Mouse (Mus musculus): ENCODE results near the gene Cep41.

Cep41 gene

DNA sequence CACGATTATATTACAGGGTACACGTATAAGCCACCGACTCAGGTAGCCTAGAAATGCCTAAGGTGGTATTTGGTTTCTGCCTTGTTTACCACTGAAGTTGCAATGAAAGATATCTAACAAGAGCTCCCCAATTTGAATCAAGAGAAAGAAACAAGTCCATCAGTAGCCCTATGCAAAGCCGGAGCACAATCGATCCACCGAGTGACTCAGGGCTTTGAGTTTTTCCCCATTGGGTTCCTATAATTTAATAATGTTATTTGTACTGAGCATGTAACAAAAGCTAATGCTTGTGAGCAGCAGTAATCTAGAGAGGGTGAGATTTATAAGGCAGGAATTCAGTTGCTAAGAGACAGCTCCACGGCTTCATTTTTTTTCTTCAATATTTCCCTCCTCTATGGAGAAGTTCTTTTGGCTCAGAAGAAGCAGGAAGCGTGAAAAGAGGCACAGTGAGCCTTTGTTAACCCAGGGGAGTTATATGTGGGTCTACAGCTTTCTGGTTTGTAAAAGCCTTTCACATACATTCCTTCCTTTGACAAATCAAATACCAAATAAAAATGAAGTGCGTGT is 18.8 kb downstream of the Cep41 start:
- peak; percentile 88 for DNase-seq (ENCODE audit: inconsistent ontology term)

DNA sequence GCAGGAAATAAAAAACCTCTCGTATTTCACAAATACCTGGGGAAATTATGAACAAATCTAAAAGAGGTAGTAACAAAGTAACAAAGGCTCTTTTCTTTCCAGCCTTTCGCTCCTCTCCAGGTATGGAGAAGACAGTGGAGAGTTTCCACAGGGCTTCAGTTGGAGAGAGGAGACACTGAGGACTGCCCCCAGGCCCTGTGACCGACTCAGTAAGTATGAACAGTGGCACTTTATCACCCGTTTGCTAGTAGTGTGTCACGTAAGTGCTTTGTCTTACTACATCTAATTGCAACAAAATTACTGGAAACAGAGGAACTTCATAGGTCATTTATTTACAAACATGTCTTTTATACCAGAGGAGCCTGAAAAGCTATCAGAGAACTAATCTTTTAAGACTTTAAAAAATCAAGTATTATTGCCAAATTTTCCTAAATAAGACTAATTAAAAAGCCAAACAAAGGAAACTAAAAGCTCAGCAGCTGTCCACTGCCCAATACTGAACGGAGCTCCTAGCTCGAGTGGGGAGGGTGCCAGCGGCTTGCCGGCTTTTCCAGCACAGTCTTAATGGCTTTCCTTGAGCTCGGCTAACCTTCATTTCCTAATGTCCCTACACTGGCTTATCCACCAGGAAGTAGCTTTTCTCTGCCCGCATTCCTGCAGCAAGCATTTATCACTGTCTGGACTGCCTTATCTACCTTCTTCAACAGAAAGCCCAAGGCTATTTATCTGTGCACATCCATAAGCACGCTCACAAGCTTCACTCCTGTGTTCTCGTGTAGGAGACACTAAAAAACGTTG is 19.6 kb downstream of the Cep41 start:
- peak; percentile 77 for DNase-seq (ENCODE audit: inconsistent ontology term)

- DNase-seq (ENCODE audit: inconsistent ontology term), result no peak
Measured at GRCm38 (mm10) chr6:30671696-30672095, 21.9 kb downstream of the Cep41 start.

GRCm38 (mm10) chr6:30667585-30667984 is 26.0 kb downstream of the Cep41 start:
- DNase-seq (ENCODE audit: inconsistent ontology term), result peak; percentile 85

GRCm38 (mm10) chr6:30666043-30666442 is 27.5 kb downstream of the Cep41 start:
- DNase-seq (ENCODE audit: inconsistent ontology term), result peak; percentile 58

- no peak for DNase-seq (ENCODE audit: inconsistent ontology term)
Measured at GRCm38 (mm10) chr6:30665296-30665695, 28.3 kb downstream of the Cep41 start.

- peak; percentile 63 for DNase-seq (ENCODE audit: inconsistent ontology term)
Measured at GRCm38 (mm10) chr6:30664776-30665175, 28.8 kb downstream of the Cep41 start.

DNA sequence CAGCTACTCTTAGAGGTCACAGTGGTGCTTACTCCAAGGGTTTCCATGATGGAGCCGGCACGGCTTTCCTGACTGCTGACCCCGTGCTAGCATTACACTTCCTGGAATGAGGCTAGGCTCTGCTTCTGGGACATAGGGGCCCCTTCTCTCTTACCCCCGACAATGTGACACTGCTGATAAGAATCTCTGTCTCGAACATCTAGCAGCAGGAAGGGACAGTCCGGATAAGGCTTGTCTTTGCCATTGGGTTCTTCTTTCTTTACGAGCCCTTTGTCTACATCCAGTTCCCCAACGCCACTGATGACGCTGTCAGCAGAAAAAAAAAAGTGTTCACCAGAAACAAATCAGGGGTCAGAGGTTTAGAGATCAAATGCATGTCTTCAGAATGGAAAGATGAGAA is 34.9 kb downstream of the Cep41 start:
- no peak for DNase-seq (ENCODE audit: inconsistent ontology term)

- no peak for DNase-seq (ENCODE audit: inconsistent ontology term)
Measured at GRCm38 (mm10) chr6:30657279-30657678, 36.3 kb downstream of the Cep41 start.

DNA sequence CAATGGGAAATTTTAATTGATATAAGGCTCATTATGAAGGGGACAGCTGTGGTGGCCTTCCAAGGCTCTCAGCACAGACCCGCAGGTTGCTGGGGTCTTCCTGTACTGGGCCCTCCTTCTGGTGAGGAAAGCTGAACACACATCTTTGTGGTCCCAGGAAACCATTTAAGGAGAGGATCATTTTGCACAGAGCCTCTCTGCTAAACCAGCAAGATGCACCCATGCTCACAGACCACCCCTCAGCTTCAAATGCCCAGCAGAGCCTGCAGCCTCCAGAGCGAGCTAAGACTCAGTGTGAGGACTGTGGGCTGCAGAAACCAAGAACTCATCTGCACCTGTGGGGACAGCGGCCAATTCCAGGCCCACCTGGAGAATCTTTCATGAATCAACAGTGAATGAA is 38.6 kb downstream of the Cep41 start:
- no peak for DNase-seq (ENCODE audit: inconsistent ontology term)

DNA sequence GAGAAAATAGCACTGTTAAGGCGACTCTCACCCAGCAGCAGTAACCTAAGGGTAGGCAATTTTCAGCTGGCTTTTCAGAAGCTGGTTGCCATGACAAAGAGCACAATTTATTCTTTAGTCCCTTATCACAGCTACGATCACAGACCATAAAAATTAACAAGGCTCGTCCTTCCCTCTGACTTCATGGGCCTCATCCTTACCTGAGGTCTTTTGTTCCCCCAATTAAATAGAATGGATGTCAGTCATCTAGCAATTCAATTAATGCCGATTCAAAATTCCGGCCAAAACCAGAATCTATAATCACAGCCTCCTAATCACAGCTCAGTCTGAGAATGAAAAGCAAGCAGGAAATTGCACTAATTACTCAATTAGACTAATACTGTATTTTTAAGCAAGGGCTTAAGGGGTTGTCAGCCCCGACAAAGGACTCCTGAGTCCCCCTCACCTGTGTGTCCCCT is 39.1 kb downstream of the Cep41 start:
- DNase-seq (ENCODE audit: inconsistent ontology term), result no peak

- no peak for DNase-seq (ENCODE audit: inconsistent ontology term)
Measured at GRCm38 (mm10) chr6:30653518-30653917, 40.0 kb downstream of the Cep41 start.

DNA sequence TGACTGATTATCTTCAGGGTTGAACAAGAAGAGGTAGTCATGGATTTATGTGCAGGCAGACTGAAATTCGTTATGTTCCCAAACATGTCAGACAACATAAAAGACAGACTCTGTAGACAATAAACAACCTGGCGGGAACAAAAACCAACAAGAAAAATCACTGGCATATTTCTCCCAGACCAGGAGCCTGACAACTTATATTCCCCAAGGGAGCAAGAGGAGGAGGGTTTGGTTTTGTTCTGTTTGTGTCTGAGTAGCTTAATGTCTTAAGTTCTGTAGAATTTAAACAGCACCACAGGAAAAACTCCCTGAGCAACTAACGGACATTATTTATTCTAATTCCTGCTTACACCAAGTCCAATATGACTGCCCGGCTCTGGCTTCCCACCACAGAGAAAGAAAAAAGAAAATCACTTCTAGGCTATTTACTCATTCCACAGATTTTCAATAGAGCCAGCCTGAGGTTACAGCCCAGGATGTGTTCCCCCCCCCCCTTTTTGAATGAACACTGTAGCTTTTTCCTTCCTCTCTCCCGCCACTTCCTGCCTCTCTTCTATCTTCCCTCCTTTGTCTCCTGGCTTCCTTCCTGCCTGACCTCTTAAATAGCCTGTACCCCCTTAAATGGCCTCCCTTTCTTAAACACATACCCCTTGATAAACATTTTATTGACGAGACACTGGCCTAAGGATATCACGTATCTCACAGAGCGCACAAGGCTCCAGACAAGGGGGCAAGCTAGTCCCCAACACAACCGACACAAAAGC is 40.9 kb downstream of the Cep41 start:
- DNase-seq (ENCODE audit: inconsistent ontology term), result no peak

GRCm38 (mm10) chr6:30649651-30650296 is 43.8 kb downstream of the Cep41 start:
- no peak for DNase-seq (ENCODE audit: inconsistent ontology term)

DNA sequence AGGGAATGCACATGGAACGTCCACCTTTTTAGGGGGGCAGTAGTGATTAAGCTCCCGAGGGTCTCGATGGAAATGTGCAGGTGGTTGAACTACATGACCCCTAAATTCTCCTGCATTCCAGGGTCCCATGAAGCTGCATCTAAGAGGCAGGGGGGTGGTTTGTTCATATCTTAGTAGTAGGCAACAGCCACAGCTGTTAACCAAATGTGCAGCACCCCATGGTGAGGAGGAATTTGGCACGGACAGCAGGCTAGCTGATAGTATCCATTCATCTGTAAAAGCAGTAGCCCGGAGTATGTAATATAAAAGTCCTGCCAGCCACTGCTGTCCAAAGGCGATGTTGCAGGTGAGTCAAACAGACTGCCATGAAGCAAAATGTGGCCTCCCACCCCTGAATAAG is 48.2 kb downstream of the Cep41 start:
- no peak for DNase-seq (ENCODE audit: inconsistent ontology term)

DNA sequence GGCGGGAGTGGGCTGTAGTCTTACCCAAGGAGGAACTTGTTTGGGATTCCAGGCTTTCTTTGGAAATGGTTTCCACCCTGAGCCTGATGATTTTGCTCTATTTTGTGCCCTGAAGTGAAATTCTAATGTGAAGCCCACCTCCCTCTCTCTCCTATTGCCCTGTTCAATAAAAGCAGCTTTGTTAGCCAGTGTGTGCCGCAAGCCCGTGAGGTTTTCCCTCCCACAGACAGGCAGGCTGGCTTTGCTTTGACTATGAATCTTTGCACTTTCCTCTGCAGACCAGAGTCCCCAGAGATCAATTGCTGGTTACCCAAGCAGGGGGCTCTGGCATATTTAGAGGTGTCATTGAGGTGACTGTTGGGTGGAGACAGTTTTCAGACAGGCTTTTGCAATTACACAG is 49.1 kb downstream of the Cep41 start:
- DNase-seq (ENCODE audit: inconsistent ontology term), result no peak

DNA sequence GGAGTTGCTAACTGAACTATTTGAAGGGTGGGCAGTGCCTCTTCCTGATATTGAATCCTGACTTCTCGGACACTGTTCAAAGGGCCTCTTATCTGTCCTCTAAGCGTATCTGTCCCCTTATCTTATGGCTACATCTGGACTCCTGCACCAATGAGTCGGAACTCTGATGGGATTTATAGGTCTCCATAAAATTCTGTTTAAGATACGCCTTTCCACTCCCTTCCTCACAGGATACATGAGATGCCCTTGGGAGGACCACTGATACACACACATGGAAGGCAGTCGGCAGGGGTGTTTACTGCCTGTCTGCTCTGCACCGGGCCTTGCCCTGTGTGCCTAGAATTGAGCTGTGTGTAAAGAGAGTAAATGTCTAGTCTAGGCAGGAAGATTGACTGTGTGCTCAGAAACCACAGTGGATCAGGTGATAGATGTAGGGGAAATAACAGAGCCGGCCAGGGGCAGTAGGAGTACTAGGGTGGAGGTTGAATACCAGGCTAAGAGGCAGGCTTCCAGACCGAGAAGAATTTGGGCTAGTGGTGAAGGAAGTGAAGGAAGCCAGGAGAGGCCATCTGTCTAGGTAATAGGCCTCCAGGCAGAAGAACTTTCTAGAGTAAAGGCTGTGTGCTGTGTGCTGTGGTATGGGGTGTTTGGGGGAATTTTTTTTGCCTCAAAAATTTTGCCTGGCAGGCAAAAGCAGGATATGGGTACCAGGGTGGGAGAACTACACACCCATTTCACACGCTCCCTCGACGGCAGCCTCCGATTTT is 49.7 kb downstream of the Cep41 start:
- DNase-seq (ENCODE audit: inconsistent ontology term), result no peak

DNA sequence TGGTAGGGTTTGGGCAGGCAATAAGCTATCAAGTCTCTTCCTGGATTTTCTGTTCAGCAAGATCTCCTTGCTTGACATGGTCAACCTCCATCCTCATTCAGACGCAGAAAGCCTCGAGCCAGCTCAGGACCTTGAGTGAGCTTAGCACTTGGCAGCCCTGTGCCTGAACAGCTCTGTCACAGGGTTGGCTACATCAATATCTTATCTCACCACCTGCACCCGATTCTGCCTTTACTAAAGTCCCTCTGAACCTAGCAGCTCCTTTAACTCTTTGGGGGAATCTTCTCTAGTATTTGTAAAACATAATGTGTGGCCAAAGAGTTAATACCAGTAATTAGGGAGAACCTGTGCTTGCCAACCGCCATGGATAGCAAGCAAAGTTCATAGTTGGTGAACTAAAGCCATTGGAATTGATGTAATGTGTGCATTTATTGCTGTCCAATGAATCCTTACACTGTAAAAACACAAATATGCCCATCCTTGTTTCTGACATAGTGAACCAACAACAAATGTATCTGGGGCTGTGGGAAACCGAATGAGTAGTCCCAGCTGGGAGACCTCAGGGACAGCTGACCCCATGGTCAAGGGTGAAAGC is 54.8 kb downstream of the Cep41 start, which contains the start of gene Cpa1:
Gene Cpa1 (plus strand): TSS at position 545 of the 595 bp plus-strand sequence.
- DNase-seq (ENCODE audit: inconsistent ontology term), result no peak

DNA sequence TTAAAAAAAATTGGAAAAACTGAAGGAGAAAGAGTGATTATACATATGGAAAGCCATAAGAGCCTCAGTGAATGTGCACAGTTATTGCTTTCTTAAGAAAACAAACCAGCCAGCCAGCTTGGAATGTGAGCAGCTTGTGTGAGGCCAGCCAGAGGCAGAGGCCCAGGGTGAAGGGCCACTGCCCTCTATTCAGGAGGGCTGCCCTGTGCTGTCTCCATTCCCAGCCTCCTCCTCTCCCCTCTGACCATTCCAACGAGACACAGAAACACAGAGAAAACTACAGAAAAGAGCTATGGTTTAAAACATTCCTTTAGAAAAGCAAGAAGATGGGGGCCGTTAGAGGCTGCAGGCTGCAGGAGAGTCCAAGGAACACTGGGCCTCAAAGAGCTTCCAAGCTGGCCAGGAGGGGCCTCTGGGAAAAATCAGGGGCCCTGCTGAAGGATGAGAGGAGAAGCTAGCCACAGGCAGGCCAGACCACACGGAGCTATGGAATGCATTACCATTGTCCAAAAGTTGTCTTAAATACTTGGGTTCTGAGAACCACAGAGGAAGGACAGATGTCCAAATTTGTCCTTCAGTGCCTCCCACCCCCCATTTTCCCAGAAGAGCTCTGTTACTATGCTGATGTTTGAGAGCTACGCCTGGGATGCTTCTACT is 57.2 kb downstream of the Cep41 start:
- DNase-seq (ENCODE audit: inconsistent ontology term), result peak; percentile 43

DNA sequence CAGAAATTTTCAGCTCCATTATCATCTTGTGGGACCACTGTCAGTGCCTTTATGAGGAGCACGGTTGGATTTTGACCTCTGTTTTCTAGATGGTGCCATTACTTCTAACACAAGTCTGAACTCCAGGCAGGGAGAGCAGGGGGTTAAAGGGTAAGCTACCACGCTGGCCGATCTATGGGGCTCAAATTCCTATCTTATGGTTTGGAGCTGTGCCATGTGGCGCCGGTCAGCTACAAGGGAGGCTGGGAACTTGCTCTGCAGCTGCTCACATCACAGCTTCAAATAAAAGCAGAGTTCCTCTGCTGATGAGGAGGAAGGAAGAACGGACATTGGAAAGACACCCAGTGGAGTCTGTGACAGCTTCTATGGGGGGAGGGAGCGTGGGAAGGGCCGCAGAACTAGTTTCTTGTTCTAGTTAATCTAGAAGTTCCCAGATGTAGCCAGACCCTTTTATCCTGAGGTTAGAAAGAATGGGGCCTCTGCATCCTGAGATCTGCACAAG is 58.1 kb downstream of the Cep41 start:
- no peak for DNase-seq (ENCODE audit: inconsistent ontology term)
